Mouse (Mus musculus) liver, embryonic 12.5 days (tissue): Measurements from ENCODE around the gene Unc13a. TPM values are rescaled to one million over a fixed set of nuclear protein-coding genes. Genes with fewer than 3 reads are reported as not detected.

Source experiments
- ATAC-seq: fragments of 200-750 bp; cut with Nextera tagmentation; 2 replicates; pipeline ENCODE4 v1.8.0; 2017; ENCODE audit warnings: moderate number of reproducible peaks, mild to moderate bottlenecking, moderate library complexity
- H3K27ac ChIP-seq: fragments of 300-500 bp; sonication (generic); 2 replicates; pipeline ENCODE4 v1.5.1; 2016; ENCODE audit warnings: mild to moderate bottlenecking
- H3K27me3 ChIP-seq: fragments of 300-500 bp; sonication (generic); replicated peaks from 2 replicates; pipeline ENCODE4 v1.6.1; 2016; ENCODE audit warnings: mild to moderate bottlenecking, moderate library complexity
- H3K36me3 ChIP-seq: fragments of 300-500 bp; sonication (generic); 2 replicates; pipeline ENCODE4 v1.6.1; 2016; ENCODE audit warnings: mild to moderate bottlenecking, moderate library complexity
- H3K4me1 ChIP-seq: fragments of 300-500 bp; sonication (generic); 2 replicates; pipeline ENCODE4 v1.6.1; 2016
- H3K4me2 ChIP-seq: fragments of 300-500 bp; sonication (generic); 2 replicates; pipeline ENCODE4 v1.6.1; 2016; ENCODE audit warnings: mild to moderate bottlenecking, moderate library complexity
- H3K4me3 ChIP-seq: fragments of 300-500 bp; sonication (generic); 2 replicates; pipeline ENCODE4 v1.5.1; 2016; ENCODE audit warnings: mild to moderate bottlenecking, moderate library complexity
- H3K9ac ChIP-seq: fragments of 300-500 bp; sonication (generic); 2 replicates; pipeline ENCODE4 v1.6.1; 2016; ENCODE audit warnings: mild to moderate bottlenecking, moderate library complexity
- H3K9me3 ChIP-seq: fragments of 300-500 bp; sonication (generic); replicated peaks from 2 replicates; pipeline ENCODE4 v1.6.1; 2016; ENCODE audit warnings: mild to moderate bottlenecking, moderate library complexity
- WGBS: fragments of 180-500 bp; shearing (Covaris S2); methylation state at CpG from one replicate; pipeline ENCODE4 v1.1.7; 2016; ENCODE audit not compliant: insufficient replicate concordance; 5-methylcytosine and 5-hydroxymethylcytosine counted together
- polyA plus RNA-seq: library from polyadenylated mRNA; unstranded; fragments of >200 nt; fragmentation: Nextera tagmentation; extraction: Ambion mirVana; gene quantifications from 2 replicates; pipeline ENCODE4 v1.2.1, GENCODE M21; 2016

Gene Unc13a
- polyA plus RNA-seq, 1 experiment from 2014 or later, result 0.31 TPM

DNA sequence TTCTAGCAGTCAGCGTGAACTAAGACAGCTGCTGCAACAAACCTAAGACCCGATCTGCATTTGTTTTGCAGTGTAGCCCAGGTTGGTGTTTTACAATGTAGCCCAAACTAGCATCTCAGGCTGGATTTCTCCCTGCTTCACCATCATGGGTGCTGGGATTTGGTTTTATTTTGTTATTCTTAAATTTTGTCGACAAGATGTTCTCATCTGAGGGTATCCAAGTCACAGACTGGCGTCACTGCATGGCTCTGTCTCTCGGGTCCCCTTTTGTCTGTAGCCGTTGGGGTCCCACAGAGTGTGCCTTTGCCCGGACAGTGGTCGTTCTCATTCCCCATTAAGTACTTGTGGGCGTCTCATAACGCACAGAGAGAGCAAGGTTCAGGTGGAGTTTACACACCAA is 13.1 kb upstream of the Unc13a start:
- no peak overlapping the region for H3K27ac ChIP-seq
- no peak overlapping the region for H3K9ac ChIP-seq
- ATAC-seq, result no peak
- H3K36me3 ChIP-seq, result peaks cover 7% of the 10 kb centered on the region; the same call in 1 of the 2 replicates
- H3K4me2 ChIP-seq, result no peak overlapping the region
- no peaks in the 10 kb centered on the region for H3K9me3 ChIP-seq
- H3K4me1 ChIP-seq, result peaks cover 28% of the 10 kb centered on the region
- 69% methylated on average over 10 of the region's 10 CpGs for WGBS
- peaks cover 100% of the 10 kb centered on the region for H3K27me3 ChIP-seq
- no peak overlapping the region for H3K4me3 ChIP-seq

DNA sequence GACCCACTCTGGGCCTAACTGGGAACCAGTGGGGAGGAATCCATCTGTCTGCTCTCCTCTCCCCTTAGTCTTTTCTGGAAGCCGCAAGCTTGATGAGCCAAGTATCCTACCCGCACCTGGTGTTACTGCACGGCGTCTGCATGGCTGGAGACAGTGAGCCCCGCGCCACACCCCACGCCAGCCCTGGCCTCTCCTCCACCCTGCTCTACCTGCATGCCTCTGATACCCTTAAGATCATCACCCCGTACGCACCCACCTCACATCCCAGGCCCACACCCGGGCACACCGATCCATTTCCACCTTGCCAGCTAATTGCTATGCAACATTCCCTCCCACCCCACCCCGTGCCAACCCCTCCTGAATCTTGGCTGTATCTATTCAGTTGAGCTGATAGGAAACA is 11.3 kb upstream of the Unc13a start:
- WGBS, result 85% methylated on average over 12 of the region's 12 CpGs
- peaks cover 93% of the 10 kb centered on the region for H3K27me3 ChIP-seq

DNA sequence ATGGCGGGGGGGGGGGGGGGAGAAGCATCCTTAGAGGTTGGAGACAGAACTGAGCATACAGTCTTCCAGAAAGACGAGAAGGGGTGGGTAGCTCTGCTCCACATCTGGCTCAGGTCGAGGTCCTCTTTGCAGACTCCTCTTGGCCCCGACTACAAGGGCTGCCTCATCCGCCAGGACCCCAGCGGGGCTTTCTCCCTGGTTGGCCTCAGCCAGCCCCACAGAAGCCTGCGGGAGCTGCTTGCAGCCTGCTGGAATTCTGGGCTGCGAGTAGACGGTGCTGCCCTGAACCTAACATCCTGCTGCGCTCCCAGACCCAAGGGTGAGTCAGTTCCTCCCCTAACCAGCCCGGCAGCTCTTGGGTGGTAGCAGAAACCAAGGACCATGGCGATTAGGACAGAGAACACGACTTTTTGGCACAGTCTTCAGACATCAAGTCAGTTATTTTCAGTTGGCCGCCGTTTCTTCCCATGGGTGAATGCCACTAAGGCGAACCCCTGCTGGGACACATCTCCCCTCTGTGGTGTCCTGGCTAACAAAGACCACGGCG is 9.9 kb upstream of the Unc13a start:
- H3K9ac ChIP-seq, result no peak overlapping the region
- H3K4me1 ChIP-seq, result peaks cover 43% of the 10 kb centered on the region
- 62% methylated on average over 18 of the region's 18 CpGs for WGBS
- H3K36me3 ChIP-seq, result peaks cover 11% of the 10 kb centered on the region; the same call in 1 of the 2 replicates
- no peaks in the 10 kb centered on the region for H3K9me3 ChIP-seq
- no peak overlapping the region for H3K4me2 ChIP-seq
- no peak overlapping the region for H3K27ac ChIP-seq
- H3K27me3 ChIP-seq, result peaks cover 79% of the 10 kb centered on the region
- H3K4me3 ChIP-seq, result no peak overlapping the region
- no peak for ATAC-seq

More for the DNA sequence above, 11.3 kb upstream of the Unc13a start:
- Histone ChIP-seq H3K4me2 (no peak overlapping the region), H3K4me3 (no peak overlapping the region), H3K4me1 (peaks cover 36% of the 10 kb centered on the region), H3K9me3 (no peaks in the 10 kb centered on the region), H3K36me3 (peaks cover 11% of the 10 kb centered on the region; the same call in 1 of the 2 replicates), H3K27ac (no peak overlapping the region), H3K9ac (no peak overlapping the region)
- no peak for ATAC-seq

DNA sequence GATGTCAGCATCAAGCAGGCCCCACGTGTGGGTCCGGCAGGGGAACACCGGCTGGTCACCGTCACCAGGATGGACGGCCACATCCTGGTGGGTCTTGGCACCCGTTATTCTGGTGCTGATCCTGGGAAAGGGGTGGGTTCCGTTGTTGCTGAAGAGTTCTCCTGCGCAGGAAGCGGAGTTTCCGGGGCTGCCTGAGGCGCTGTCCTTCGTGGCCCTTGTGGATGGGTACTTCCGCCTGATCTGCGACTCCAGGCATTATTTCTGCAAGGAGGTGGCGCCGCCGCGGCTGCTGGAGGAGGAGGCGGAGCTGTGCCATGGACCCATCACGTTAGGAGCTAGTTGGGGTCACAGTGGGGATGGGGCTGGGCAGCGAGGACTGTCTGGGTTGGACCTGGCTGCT is 8.9 kb upstream of the Unc13a start:
- Histone ChIP-seq H3K27me3 (peaks cover 69% of the 10 kb centered on the region), H3K4me2 (no peak overlapping the region), H3K36me3 (peaks cover 7% of the 10 kb centered on the region; the same call in 1 of the 2 replicates), H3K9me3 (no peaks in the 10 kb centered on the region), H3K27ac (no peak overlapping the region), H3K9ac (no peak overlapping the region), H3K4me3 (no peak overlapping the region), H3K4me1 (peaks cover 42% of the 10 kb centered on the region)
- ATAC-seq, result no peak
- WGBS, result 48% methylated on average over 21 of the region's 21 CpGs

DNA sequence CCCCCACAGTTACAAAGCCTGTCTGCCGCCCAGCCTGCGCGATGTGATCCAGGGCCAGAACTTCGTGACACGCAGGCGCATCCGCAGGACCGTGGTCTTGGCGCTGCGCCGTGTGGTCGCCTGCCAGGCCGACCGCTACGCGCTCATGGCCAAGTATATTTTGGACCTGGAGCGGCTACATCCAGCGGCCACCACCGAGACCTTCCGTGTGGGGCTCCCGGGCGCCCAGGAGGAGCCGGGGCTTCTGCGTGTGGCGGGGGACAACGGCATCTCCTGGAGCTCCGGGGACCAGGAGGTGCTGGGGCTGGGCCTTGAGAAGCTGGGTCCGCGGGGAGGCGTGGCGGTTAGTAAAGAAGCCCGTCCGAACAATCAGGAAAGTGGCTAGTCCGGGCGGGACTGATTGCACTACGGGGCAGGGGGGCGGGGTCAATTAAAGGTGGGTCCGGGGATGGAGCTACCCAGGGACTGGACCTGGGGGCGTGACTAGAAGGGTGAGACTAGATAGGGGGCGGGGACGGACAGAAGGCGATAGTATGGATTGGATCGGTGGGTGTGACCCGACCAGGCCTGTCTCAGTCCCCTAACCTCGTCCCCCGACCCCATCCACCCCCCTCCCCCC is 8.1 kb upstream of the Unc13a start:
- WGBS, result 46% methylated on average over 45 of the region's 46 CpGs
- no peaks in the 10 kb centered on the region for H3K9me3 ChIP-seq
- no peak for ATAC-seq
- no peak overlapping the region for H3K9ac ChIP-seq
- peaks cover 7% of the 10 kb centered on the region; the same call in 1 of the 2 replicates for H3K36me3 ChIP-seq
- no peak overlapping the region for H3K27ac ChIP-seq
- peaks cover 61% of the 10 kb centered on the region for H3K27me3 ChIP-seq
- peaks cover 44% of the 10 kb centered on the region for H3K4me1 ChIP-seq
- peak overlapping the region; percentile 23 for H3K4me3 ChIP-seq
- peak overlapping the region; percentile 50 for H3K4me2 ChIP-seq

DNA sequence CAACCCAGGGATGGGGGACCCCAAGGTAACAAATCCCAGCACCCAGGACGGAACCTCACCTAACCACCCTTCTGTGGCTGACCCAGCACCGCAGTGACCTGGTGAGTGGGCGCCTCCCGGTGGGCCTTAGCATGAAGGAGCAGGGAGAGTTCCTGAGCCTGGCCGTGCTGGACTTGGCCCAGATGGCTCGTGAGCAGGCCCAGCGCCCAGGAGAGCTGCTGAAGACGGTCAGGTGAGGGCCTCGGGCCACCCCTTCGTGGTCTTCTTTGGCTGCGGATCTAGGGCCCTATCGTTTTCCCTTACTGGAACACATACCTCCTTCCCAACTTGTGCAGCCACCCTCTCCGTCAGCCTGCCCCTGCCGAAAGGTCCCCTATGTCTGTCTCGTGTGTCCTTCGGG is 7.6 kb upstream of the Unc13a start:
- Histone ChIP-seq H3K27me3 (peaks cover 56% of the 10 kb centered on the region), H3K36me3 (peaks cover 7% of the 10 kb centered on the region; the same call in 1 of the 2 replicates), H3K4me3 (peak overlapping the region; percentile 23), H3K4me1 (peaks cover 44% of the 10 kb centered on the region), H3K9ac (no peak overlapping the region), H3K9me3 (no peaks in the 10 kb centered on the region), H3K27ac (no peak overlapping the region), H3K4me2 (peak overlapping the region; percentile 50)
- ATAC-seq, result no peak
- 64% methylated on average over 16 of the region's 16 CpGs for WGBS

DNA sequence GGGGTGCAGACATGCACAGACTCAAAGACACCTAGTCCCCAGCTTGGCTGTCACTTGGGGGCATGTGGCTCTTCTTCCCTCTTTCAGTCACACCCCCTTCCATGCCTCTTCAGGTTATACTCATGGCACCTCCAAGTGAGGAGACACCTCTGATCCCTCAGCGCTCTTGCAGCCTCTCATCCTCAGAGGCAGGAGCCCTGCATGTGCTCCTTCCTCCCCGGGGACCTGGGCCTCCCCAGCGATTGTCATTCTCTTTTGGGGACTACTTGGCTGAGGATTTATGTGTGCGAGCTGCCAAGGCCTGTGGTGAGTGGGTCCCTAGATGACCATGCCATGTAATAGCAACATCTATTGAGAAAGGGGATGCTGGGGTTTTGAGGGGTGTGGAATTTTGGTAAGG is 6.7 kb upstream of the Unc13a start:
- peaks cover 47% of the 10 kb centered on the region for H3K27me3 ChIP-seq
- H3K4me3 ChIP-seq, result no peak overlapping the region
- H3K9ac ChIP-seq, result no peak overlapping the region

DNA sequence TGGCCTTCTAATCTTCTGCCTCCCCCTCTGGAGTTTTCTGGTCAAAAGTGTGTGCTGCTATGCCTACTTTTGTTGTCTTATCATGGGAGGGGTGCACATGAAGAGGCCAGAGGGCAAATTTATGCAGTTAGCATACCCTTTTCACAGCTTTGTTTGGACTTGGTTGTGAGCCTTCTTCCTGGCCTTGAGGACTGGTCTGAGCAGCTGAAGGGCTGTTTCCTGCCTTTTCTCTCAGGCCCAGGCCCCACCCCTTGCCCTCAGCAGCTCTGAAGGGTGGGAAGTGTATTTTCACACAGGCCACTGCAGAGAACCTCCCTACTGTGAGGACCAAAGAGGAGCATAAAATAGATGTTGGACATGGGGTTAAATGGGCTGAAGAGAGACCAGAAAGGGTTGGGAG is 6.0 kb upstream of the Unc13a start:
- Histone ChIP-seq H3K27ac (peak overlapping the region; percentile 72; the same call in 1 of the 2 replicates), H3K4me2 (peak overlapping the region; percentile 92), H3K27me3 (peaks cover 40% of the 10 kb centered on the region)

More for the DNA sequence above, 6.7 kb upstream of the Unc13a start:
- Histone ChIP-seq H3K4me2 (no peak overlapping the region), H3K4me1 (peaks cover 44% of the 10 kb centered on the region), H3K36me3 (peaks cover 7% of the 10 kb centered on the region; the same call in 1 of the 2 replicates), H3K27ac (no peak overlapping the region), H3K9me3 (no peaks in the 10 kb centered on the region)
- ATAC-seq, result no peak
- 67% methylated on average over 4 of the region's 4 CpGs for WGBS

DNA sequence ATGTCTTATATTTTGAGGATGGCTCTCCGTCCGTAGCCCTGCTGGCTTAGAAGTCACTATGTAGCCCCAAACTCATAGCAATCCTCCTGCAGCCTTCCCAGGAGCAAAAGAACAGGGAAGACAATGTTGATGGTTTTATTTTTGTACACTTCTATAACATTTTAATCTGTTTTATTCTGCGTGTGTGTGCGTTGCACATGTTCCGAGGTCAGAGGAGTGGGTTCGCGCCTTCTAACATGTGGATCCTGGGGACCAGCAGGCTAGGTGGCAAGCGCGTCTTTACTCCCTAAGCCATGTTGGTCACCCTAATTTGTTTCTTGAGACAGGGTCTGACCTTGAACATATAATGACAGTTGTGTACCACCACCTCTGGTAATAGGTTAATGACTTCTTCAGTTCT is 5.2 kb upstream of the Unc13a start:
- 42% methylated on average over 9 of the region's 9 CpGs for whole genome bisulfite sequencing
- peak overlapping the region; percentile 72 for H3K27ac ChIP-seq
- peaks cover 33% of the 10 kb centered on the region for H3K27me3 ChIP-seq

More for the DNA sequence above, 6.0 kb upstream of the Unc13a start:
- Histone ChIP-seq H3K9me3 (no peaks in the 10 kb centered on the region), H3K9ac (peak overlapping the region; percentile 81; the same call in 1 of the 2 replicates), H3K36me3 (peaks cover 7% of the 10 kb centered on the region; the same call in 1 of the 2 replicates), H3K4me3 (peak overlapping the region; percentile 69; the same call in 1 of the 2 replicates), H3K4me1 (peaks cover 44% of the 10 kb centered on the region)
- ATAC-seq, result no peak

DNA sequence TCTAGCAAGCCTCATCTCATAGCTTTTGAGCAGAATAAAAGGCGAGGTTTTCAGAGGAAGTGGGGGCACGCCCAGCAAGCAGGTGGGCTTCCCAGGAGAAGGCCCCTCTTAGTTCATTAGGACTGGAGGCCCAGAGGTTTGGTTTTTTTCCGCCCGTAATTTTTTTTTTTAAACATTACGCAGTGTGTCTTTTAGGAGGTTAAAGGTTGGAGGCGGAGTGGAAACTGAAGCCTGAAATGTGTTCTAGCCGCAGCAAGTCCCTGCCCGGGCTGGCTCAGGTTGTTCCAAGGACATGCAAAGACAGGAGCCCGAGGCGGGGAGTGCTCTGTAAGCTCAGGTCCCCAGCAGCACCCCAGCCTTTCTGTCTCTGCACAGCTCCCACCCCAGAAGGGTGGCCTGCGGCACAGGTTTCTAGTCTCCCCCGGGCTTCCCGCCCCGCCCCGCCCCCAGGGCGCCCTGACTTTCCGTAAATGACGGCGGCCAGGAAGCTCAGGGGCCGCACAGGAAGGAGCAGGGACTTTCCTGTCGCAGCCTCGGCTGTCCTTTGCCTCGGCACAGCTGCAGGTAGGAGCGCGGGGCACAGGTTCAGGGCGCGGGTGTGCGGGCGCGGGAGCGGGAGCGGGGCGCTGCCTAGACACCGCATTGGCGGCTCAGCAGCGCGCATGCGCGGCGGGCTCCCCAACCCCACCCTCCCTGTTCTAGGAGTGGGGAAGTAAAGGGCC is 4.6 kb upstream of the Unc13a start, which contains the start of gene Jak3:
Gene Jak3, plus strand, starts transcription at position 277 of the 722 bp plus-strand sequence.
- H3K36me3 ChIP-seq, result peaks cover 7% of the 10 kb centered on the region; the same call in 1 of the 2 replicates
- peak within 1 kb of the TSS; percentile 92 for H3K4me2 ChIP-seq
- peaks cover 30% of the 10 kb centered on the region for H3K27me3 ChIP-seq
- H3K4me1 ChIP-seq, result peaks cover 56% of the 10 kb centered on the region
- peak; percentile 73 for ATAC-seq
- peak within 1 kb of the TSS; percentile 81 for H3K9ac ChIP-seq
- peak within 1 kb of the TSS; percentile 69 for H3K4me3 ChIP-seq
- H3K9me3 ChIP-seq, result no peaks in the 10 kb centered on the region
- WGBS, result 2% methylated on average over 40 of the region's 40 CpGs
- peak within 1 kb of the TSS; percentile 72 for H3K27ac ChIP-seq

More for the DNA sequence above, 5.2 kb upstream of the Unc13a start:
- peaks cover 50% of the 10 kb centered on the region for H3K4me1 ChIP-seq
- H3K4me3 ChIP-seq, result peak overlapping the region; percentile 69
- no peak for ATAC-seq
- H3K9me3 ChIP-seq, result no peaks in the 10 kb centered on the region
- peak overlapping the region; percentile 81 for H3K9ac ChIP-seq
- H3K4me2 ChIP-seq, result peak overlapping the region; percentile 92
- peaks cover 7% of the 10 kb centered on the region; the same call in 1 of the 2 replicates for H3K36me3 ChIP-seq

DNA sequence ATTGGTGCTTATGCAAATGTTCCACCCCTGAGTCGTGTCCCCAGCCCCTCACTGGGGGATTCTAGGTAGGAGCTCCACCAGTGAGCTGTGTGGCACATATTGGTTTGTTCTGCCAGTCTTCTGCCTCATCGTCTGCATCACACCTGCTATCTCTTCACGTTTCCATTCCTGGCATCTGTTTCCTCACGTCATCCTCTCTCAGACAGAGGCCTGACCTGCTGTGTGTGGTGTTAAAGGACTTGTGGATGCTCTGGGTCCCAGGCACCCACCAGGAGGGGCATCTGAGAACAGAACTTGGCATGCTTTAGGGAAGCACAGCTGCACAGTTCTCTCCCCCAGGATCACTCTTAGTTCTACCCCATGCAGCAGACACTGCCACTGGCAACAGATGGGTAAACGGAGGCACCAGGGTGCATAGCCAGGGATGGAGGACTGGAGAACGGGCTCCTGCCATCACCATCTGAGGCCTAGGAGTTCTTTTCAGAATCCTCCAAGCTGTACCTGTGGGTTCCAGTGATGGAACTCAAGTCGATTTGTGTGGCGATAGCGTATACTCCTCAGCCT is 4.0 kb upstream of the Unc13a start:
- Histone ChIP-seq H3K4me2 (peak overlapping the region; percentile 92), H3K27ac (no peak overlapping the region), H3K9ac (peak overlapping the region; percentile 81), H3K9me3 (no peaks in the 10 kb centered on the region), H3K27me3 (peaks cover 30% of the 10 kb centered on the region), H3K36me3 (peaks cover 7% of the 10 kb centered on the region; the same call in 1 of the 2 replicates), H3K4me3 (peak overlapping the region; percentile 69), H3K4me1 (peaks cover 60% of the 10 kb centered on the region)
- ATAC-seq, result no peak
- 43% methylated on average over 9 of the region's 9 CpGs for WGBS
